Mouse (Mus musculus) intestine, postnatal 0 days (tissue): ENCODE results near the gene Slc25a18. TPM values are rescaled to one million over a fixed set of nuclear protein-coding genes. Genes with fewer than 3 reads are reported as not detected.

Experiments
- ATAC-seq: fragments of 200-750 bp; cut with Nextera tagmentation; 2 replicates; pipeline ENCODE4 v1.8.0; 2017; ENCODE audit warnings: mild to moderate bottlenecking, moderate TSS enrichment, moderate library complexity
- H3K27ac ChIP-seq: fragments of 300-500 bp; sonication (generic); 2 replicates; pipeline ENCODE4 v1.5.1; 2014; ENCODE audit warnings: mild to moderate bottlenecking, low read depth, low read length, moderate library complexity
- H3K27me3 ChIP-seq: fragments of 300-500 bp; sonication (generic); replicated peaks from 2 replicates; pipeline ENCODE4 v1.6.1; 2014; ENCODE audit warnings: low read length, mixed read lengths; ENCODE audit not compliant: control insufficient read depth, insufficient read depth
- H3K36me3 ChIP-seq: fragments of 300-500 bp; sonication (generic); 2 replicates; pipeline ENCODE4 v1.6.1; 2014; ENCODE audit warnings: mild to moderate bottlenecking, moderate library complexity; ENCODE audit not compliant: control insufficient read depth, insufficient read depth
- H3K4me1 ChIP-seq: fragments of 300-500 bp; sonication (generic); replicated peaks from 2 replicates; pipeline ENCODE4 v1.6.1; 2014; ENCODE audit warnings: antibody characterized with exemption, low read length, mixed read lengths; ENCODE audit not compliant: control insufficient read depth, insufficient read depth
- H3K4me2 ChIP-seq: fragments of 300-500 bp; sonication (generic); replicated peaks from 2 replicates; pipeline ENCODE4 v1.6.1; 2014; ENCODE audit warnings: low read depth, mild to moderate bottlenecking, moderate library complexity
- H3K4me3 ChIP-seq: fragments of 300-500 bp; sonication (generic); 2 replicates; pipeline ENCODE4 v1.5.1; 2014; ENCODE audit warnings: low read depth, low read length
- H3K9ac ChIP-seq: fragments of 300-500 bp; sonication (generic); 2 replicates; pipeline ENCODE4 v1.6.1; 2014; ENCODE audit warnings: mild to moderate bottlenecking, low read depth, low read length
- H3K9me3 ChIP-seq: fragments of 300-500 bp; sonication (generic); 2 replicates; pipeline ENCODE4 v1.6.1; 2016; ENCODE audit warnings: mixed run types; ENCODE audit not compliant: control insufficient read depth
- CTCF ChIP-seq: sonication (generic); IDR thresholded peaks from 2 replicates; pipeline ENCODE4 v1.5.1; 2016; ENCODE audit warnings: low read depth, mild to moderate bottlenecking, control low read depth, antibody characterized with exemption, moderate library complexity
- WGBS: fragments of 180-500 bp; shearing (Covaris S2); extraction: QIAGEN DNeasy Blood & Tissue Kit; methylation state at CpG from one replicate; pipeline ENCODE4 v1.1.7; 2014; 5-methylcytosine and 5-hydroxymethylcytosine counted together
- polyA plus RNA-seq: library from polyadenylated mRNA; unstranded; fragments of >200 nt; fragmentation: Nextera tagmentation; extraction: Ambion mirVana; gene quantifications from 2 replicates; pipeline ENCODE4 v1.2.1, GENCODE M21; 2015

Slc25a18 gene
- polyA plus RNA-seq, 1 experiment from 2014 or later: not detected

- H3K4me1 ChIP-seq: no peaks in the 10 kb centered on the region
- H3K4me2 ChIP-seq: no peak overlapping the region
- no peaks in the 10 kb centered on the region for H3K9me3 ChIP-seq
- no peak for ATAC-seq
- H3K36me3 ChIP-seq: peaks cover 65% of the 10 kb centered on the region
- 88% methylated on average over 8 of the region's 8 CpGs for WGBS
- TF ChIP-seq CTCF: peak; percentile 41
- H3K9ac ChIP-seq: no peak overlapping the region
- no peak overlapping the region for H3K4me3 ChIP-seq
- no peak overlapping the region for H3K27ac ChIP-seq
- H3K27me3 ChIP-seq: no peaks in the 10 kb centered on the region
Measured at GRCm38 (mm10) chr6:120792947-120793346, 19.6 kb downstream of the Slc25a18 start.

- Histone ChIP-seq H3K4me2 (no peak overlapping the region), H3K4me1 (no peaks in the 10 kb centered on the region), H3K9ac (no peak overlapping the region), H3K9me3 (no peaks in the 10 kb centered on the region), H3K36me3 (peaks cover 88% of the 10 kb centered on the region), H3K27me3 (no peaks in the 10 kb centered on the region), H3K27ac (no peak overlapping the region), H3K4me3 (no peak overlapping the region)
- no peak for TF ChIP-seq CTCF
- no peak for ATAC-seq
- WGBS: 78% methylated on average over 5 of the region's 5 CpGs
Measured at GRCm38 (mm10) chr6:120795422-120796086, 22.2 kb downstream of the Slc25a18 start.

GRCm38 (mm10) chr6:120796111-120796510 lies 22.7 kb downstream of the Slc25a18 start:
- H3K4me1 ChIP-seq: no peaks in the 10 kb centered on the region
- ATAC-seq: no peak
- no peaks in the 10 kb centered on the region for H3K9me3 ChIP-seq
- H3K4me3 ChIP-seq: no peak overlapping the region
- H3K4me2 ChIP-seq: no peak overlapping the region
- H3K36me3 ChIP-seq: peaks cover 93% of the 10 kb centered on the region
- no peak for TF ChIP-seq CTCF
- WGBS: 89% methylated on average over 2 of the region's 2 CpGs
- H3K27ac ChIP-seq: no peak overlapping the region
- no peak overlapping the region for H3K9ac ChIP-seq
- no peaks in the 10 kb centered on the region for H3K27me3 ChIP-seq

- Histone ChIP-seq H3K4me2 (no peak overlapping the region), H3K4me3 (no peak overlapping the region), H3K9me3 (no peaks in the 10 kb centered on the region), H3K36me3 (peaks cover 99% of the 10 kb centered on the region), H3K27ac (no peak overlapping the region), H3K27me3 (no peaks in the 10 kb centered on the region), H3K4me1 (no peaks in the 10 kb centered on the region), H3K9ac (no peak overlapping the region)
- ATAC-seq: 0 out of 2 replicates have a peak, but pooled peaks have one; percentile 28
- WGBS: 79% methylated on average over 7 of the region's 7 CpGs
- no peak for TF ChIP-seq CTCF
Measured at GRCm38 (mm10) chr6:120798019-120798418, 24.6 kb downstream of the Slc25a18 start.

DNA sequence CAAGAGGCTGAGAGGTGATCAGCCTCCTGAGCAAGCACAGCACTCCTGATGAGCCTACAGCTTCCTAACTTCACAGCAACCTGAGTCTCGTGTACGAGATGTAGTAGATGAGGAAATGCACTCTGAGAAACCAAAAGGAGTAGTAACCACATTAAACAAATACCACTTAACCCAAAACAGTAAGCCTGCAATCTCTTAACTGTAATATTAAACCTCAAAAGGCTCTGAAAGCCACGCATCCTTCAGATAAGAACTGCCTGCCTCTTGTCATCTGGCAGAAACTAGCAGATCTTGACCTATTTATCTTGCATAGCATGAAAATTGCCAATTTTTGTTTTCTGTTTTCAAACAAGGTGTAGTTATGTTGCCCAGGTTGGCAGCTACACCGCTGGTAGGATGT lies 25.5 kb downstream of the Slc25a18 start:
- Histone ChIP-seq H3K4me2 (no peak overlapping the region), H3K27ac (no peak overlapping the region), H3K4me3 (no peak overlapping the region), H3K27me3 (no peaks in the 10 kb centered on the region), H3K4me1 (no peaks in the 10 kb centered on the region), H3K36me3 (peaks cover 99% of the 10 kb centered on the region), H3K9ac (no peak overlapping the region), H3K9me3 (no peaks in the 10 kb centered on the region)
- WGBS: 88% methylated on average over 4 of the region's 4 CpGs
- no peak for TF ChIP-seq CTCF
- no peak for ATAC-seq

DNA sequence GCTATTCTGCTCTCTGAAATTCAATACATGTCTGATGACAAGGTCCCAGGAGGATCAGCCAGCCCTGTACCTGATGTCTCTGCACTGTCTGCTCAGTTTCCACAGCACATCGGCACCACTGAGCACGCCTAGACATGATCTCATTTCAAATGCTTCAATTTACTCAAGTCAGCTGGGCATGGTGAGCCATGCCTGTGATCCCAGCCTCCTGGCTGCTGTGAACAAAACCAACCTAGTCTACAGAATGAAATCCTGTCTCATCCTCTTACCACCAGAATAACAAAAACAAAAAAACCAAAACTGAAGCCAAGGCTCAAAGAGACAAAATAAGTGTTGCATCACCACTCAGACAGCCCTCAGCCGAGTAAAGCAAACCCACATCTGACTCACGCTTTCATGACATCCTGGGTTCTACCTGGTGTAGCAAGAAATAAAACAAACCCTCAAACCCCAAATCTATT lies 26.2 kb downstream of the Slc25a18 start:
- TF ChIP-seq CTCF: no peak
- Histone ChIP-seq H3K9me3 (no peaks in the 10 kb centered on the region), H3K9ac (no peak overlapping the region), H3K27me3 (no peaks in the 10 kb centered on the region), H3K36me3 (peaks cover 100% of the 10 kb centered on the region), H3K4me2 (no peak overlapping the region), H3K4me1 (no peaks in the 10 kb centered on the region), H3K27ac (no peak overlapping the region), H3K4me3 (no peak overlapping the region)
- ATAC-seq: no peak
- WGBS: 89% methylated on average over 4 of the region's 4 CpGs
